Mouse (Mus musculus): ENCODE data around the gene Gm13276. TPM values are rescaled to one million over a fixed set of nuclear protein-coding genes. Genes with fewer than 3 reads are reported as not detected.
A peak's percentile ranks its signal among the peaks of the same experiment; 100 is the strongest.
"Not testable (repeated sequence)": the region's sequence is repeated elsewhere in the genome, so short reads cannot be mapped to it uniquely, and the experiment has no call there.

Gm13276 gene
- total and polyA plus RNA-seq, 2 experiments = not detected

- Histone ChIP-seq H3K9ac (ENCODE audit: low read depth, low read length) (no peak within 1 kb of the TSS), H3K36me3 (ENCODE audit: control insufficient read depth, insufficient read depth, low read length) (no peaks in the 10 kb centered on the region), H3K4me3 (ENCODE audit: insufficient read depth, low read depth, low read length) (no peak within 1 kb of the TSS), H3K27ac (replicated peaks; ENCODE audit: insufficient read depth, low read depth, low read length) (no peak within 1 kb of the TSS), H3K79me2 (ENCODE audit: control insufficient read depth, insufficient read depth, low read length) (no peaks in the 10 kb centered on the region), H3K4me1 (ENCODE audit: control insufficient read depth, insufficient read depth, low read length) (no peaks in the 10 kb centered on the region), H3K27me3 (ENCODE audit: control insufficient read depth, insufficient read depth, low read length) (no peaks in the 10 kb centered on the region)
- WGBS = 48% methylated on average over 3 of the region's 3 CpGs
- no peak for DNase-seq (ENCODE audit: extremely low read depth, low read depth, low spot score)
- TF ChIP-seq POLR2A (IDR thresholded peaks at IDR 0.05; ENCODE audit: extremely low read depth, insufficient read depth, low read length) (no peak), CTCF (IDR thresholded peaks at IDR 0.05; ENCODE audit: low read depth, low read length) (no peak)
These were observed 30.4 kb downstream of the Gm13276 start, which contains the start of gene Ifna7 for GRCm38 (mm10) chr4:88815928-88816327. Ifna7 (plus strand) TSS chr4:88816228.

DNA sequence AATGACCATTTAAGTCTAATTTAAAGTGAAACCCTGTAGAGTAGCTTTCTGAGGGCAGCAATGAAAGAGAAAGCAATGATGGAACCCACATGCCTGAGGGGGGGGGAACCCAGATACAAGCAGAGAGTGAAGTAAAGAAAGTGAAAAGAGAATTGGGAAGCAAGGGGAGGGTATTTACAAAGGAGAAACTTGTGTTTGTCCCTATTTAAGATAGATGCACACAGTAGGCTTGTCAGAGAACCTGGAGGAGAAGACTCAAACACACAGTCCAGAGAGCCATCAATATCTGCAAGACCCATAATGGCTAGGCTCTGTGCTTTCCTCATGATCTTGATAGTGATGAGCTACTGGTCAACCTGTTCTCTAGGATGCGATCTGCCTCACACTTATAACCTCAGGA, 34.1 kb downstream of the Gm13276 start, which contains the start of gene Ifna11:
Ifna11 (plus strand) TSS at position 301 of the 400 bp plus-strand sequence.
- Histone ChIP-seq H3K4me3 (ENCODE audit: insufficient read depth, low read depth, low read length) (no peak within 1 kb of the TSS), H3K9ac (ENCODE audit: low read depth, low read length) (no peak within 1 kb of the TSS), H3K79me2 (ENCODE audit: control insufficient read depth, insufficient read depth, low read length) (no peaks in the 10 kb centered on the region), H3K36me3 (ENCODE audit: control insufficient read depth, insufficient read depth, low read length) (no peaks in the 10 kb centered on the region), H3K27me3 (ENCODE audit: control insufficient read depth, insufficient read depth, low read length) (no peaks in the 10 kb centered on the region), H3K27ac (replicated peaks; ENCODE audit: insufficient read depth, low read depth, low read length) (no peak within 1 kb of the TSS), H3K4me1 (ENCODE audit: control insufficient read depth, insufficient read depth, low read length) (no peaks in the 10 kb centered on the region)
- no peak for TF ChIP-seq POLR2A (IDR thresholded peaks at IDR 0.05; ENCODE audit: extremely low read depth, insufficient read depth, low read length)
- TF ChIP-seq CTCF (IDR thresholded peaks at IDR 0.05; ENCODE audit: low read depth, low read length) = no peak
- no peak for DNase-seq (ENCODE audit: extremely low read depth, low read depth, low spot score)
- 79% methylated on average over 1 of the region's 1 CpGs for WGBS

GRCm38 (mm10) chr4:88822995-88823394, 37.5 kb downstream of the Gm13276 start:
- no peak for DNase-seq (ENCODE audit: extremely low read depth, low read depth, low spot score)
- 25% methylated on average over 4 of the region's 4 CpGs for WGBS
- no peak overlapping the region for H3K4me3 ChIP-seq (ENCODE audit: insufficient read depth, low read depth, low read length)
- H3K27ac ChIP-seq (replicated peaks; ENCODE audit: insufficient read depth, low read depth, low read length) = no peak overlapping the region
- TF ChIP-seq POLR2A (IDR thresholded peaks at IDR 0.05; ENCODE audit: extremely low read depth, insufficient read depth, low read length) (no peak), CTCF (IDR thresholded peaks at IDR 0.05; ENCODE audit: low read depth, low read length) (no peak; the same call in 1 of the 2 replicates)
- H3K4me1 ChIP-seq (ENCODE audit: control insufficient read depth, insufficient read depth, low read length) = no peaks in the 10 kb centered on the region
- H3K79me2 ChIP-seq (ENCODE audit: control insufficient read depth, insufficient read depth, low read length) = no peaks in the 10 kb centered on the region
- H3K27me3 ChIP-seq (ENCODE audit: control insufficient read depth, insufficient read depth, low read length) = no peaks in the 10 kb centered on the region
- H3K9ac ChIP-seq (ENCODE audit: low read depth, low read length) = no peak overlapping the region
- H3K36me3 ChIP-seq (ENCODE audit: control insufficient read depth, insufficient read depth, low read length) = no peaks in the 10 kb centered on the region

GRCm38 (mm10) chr4:88827116-88827515, 41.6 kb downstream of the Gm13276 start, which contains the start of gene Ifna6:
Ifna6 (plus strand) TSS chr4:88827416.
- H3K9ac ChIP-seq (ENCODE audit: low read depth, low read length); H3K27ac ChIP-seq (replicated peaks; ENCODE audit: insufficient read depth, low read depth, low read length); DNase-seq (ENCODE audit: extremely low read depth, low read depth, low spot score); H3K79me2 ChIP-seq (ENCODE audit: control insufficient read depth, insufficient read depth, low read length); H3K27me3 ChIP-seq (ENCODE audit: control insufficient read depth, insufficient read depth, low read length); H3K4me3 ChIP-seq (ENCODE audit: insufficient read depth, low read depth, low read length); H3K36me3 ChIP-seq (ENCODE audit: control insufficient read depth, insufficient read depth, low read length); H3K4me1 ChIP-seq (ENCODE audit: control insufficient read depth, insufficient read depth, low read length): not testable (repeated sequence)

DNA sequence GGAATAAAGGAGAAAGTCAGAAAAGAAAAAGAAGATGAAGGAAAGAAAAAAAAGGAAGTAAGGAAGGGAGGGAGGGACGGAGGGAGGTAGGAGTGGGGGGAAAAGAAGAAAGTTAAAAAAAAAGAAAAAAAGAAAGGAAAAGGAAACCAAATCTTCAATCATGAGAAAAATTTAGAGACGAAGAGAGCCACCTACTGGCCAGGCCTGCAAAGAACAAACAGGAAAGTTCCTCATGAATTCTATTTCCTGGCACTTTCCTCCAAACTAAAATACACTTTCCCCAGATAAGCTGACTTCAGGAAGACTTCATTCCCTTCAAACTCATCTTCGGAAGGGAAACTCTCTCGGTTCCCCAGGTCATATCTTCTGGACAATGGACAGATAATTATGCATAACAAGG, 45.0 kb downstream of the Gm13276 start:
- 0 out of 2 replicates have a peak, but pooled peaks have one; percentile 31 for TF ChIP-seq CTCF (IDR thresholded peaks at IDR 0.05; ENCODE audit: low read depth, low read length)
- no peak for TF ChIP-seq POLR2A (IDR thresholded peaks at IDR 0.05; ENCODE audit: extremely low read depth, insufficient read depth, low read length)
- Histone ChIP-seq H3K4me1 (ENCODE audit: control insufficient read depth, insufficient read depth, low read length) (no peaks in the 10 kb centered on the region), H3K9ac (ENCODE audit: low read depth, low read length) (no peak overlapping the region), H3K4me3 (ENCODE audit: insufficient read depth, low read depth, low read length) (no peak overlapping the region), H3K27me3 (ENCODE audit: control insufficient read depth, insufficient read depth, low read length) (no peaks in the 10 kb centered on the region), H3K36me3 (ENCODE audit: control insufficient read depth, insufficient read depth, low read length) (no peaks in the 10 kb centered on the region), H3K79me2 (ENCODE audit: control insufficient read depth, insufficient read depth, low read length) (no peaks in the 10 kb centered on the region), H3K27ac (replicated peaks; ENCODE audit: insufficient read depth, low read depth, low read length) (no peak overlapping the region)
- WGBS = 31% methylated on average over 4 of the region's 4 CpGs
- DNase-seq (ENCODE audit: extremely low read depth, low read depth, low spot score) = peak; percentile 8

DNA sequence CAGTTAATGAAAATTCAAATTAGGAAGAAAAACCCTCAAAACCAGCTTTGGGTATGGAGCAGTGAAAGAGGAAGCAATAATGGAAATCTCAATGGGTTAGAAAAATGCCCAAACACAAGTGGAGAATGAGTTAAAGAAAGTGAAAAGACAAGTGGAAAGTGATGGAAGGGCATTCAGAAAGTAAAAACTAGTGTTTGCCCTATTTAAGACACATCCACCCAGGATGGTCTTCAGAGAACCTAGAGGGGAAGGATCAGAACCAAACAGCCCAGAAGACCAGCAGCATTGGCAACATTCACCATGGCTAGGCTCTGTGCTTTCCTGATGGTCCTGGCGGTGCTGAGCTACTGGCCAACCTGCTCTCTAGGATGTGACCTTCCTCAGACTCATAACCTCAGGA, 49.7 kb downstream of the Gm13276 start, which contains the start of gene Ifna5:
Ifna5 (plus strand) TSS at position 301 of the 400 bp plus-strand sequence.
- not testable (repeated sequence) for H3K27me3 ChIP-seq (ENCODE audit: control insufficient read depth, insufficient read depth, low read length); H3K27ac ChIP-seq (replicated peaks; ENCODE audit: insufficient read depth, low read depth, low read length); H3K36me3 ChIP-seq (ENCODE audit: control insufficient read depth, insufficient read depth, low read length); H3K79me2 ChIP-seq (ENCODE audit: control insufficient read depth, insufficient read depth, low read length); H3K4me3 ChIP-seq (ENCODE audit: insufficient read depth, low read depth, low read length); H3K9ac ChIP-seq (ENCODE audit: low read depth, low read length); H3K4me1 ChIP-seq (ENCODE audit: control insufficient read depth, insufficient read depth, low read length); DNase-seq (ENCODE audit: extremely low read depth, low read depth, low spot score)
- WGBS = 66% methylated on average over 1 of the region's 1 CpGs

Other genes with a start within 250 kb of the Gm13276 start
Only the 30 nearest of the 31 such genes appear.
- not detected in 2 replicates for gene Ifna14, start 213.9 kb upstream of the Gm13276 start, total RNA-seq (2014; rRNA removed)
- gene Ifna14, start 213.9 kb upstream of the Gm13276 start, polyA plus RNA-seq (2012; rRNA removed) = not detected in 2 replicates
- not detected in 2 replicates for gene Ifna9, start 193.3 kb upstream of the Gm13276 start, total RNA-seq (2014; rRNA removed)
- not detected in 2 replicates for gene Ifna9, start 193.3 kb upstream of the Gm13276 start, polyA plus RNA-seq (2012; rRNA removed)
- not detected in 2 replicates for gene Ifna12, start 182.3 kb upstream of the Gm13276 start, total RNA-seq (2014; rRNA removed)
- not detected in 2 replicates for gene Ifna12, start 182.3 kb upstream of the Gm13276 start, polyA plus RNA-seq (2012; rRNA removed)
- gene C87499, start 151.3 kb upstream of the Gm13276 start, total RNA-seq (2014; rRNA removed) = not detected in 2 replicates
- not detected in 2 replicates for gene C87499, start 151.3 kb upstream of the Gm13276 start, polyA plus RNA-seq (2012; rRNA removed)
- not detected in 2 replicates for gene Ifna13, start 141.2 kb upstream of the Gm13276 start, total RNA-seq (2014; rRNA removed)
- gene Ifna13, start 141.2 kb upstream of the Gm13276 start, polyA plus RNA-seq (2012; rRNA removed) = not detected in 2 replicates
- not detected in 2 replicates for gene Ifna16, start 108.8 kb upstream of the Gm13276 start, total RNA-seq (2014; rRNA removed)
- not detected in 2 replicates for gene Ifna16, start 108.8 kb upstream of the Gm13276 start, polyA plus RNA-seq (2012; rRNA removed)
- gene Ifna2, start 101.8 kb upstream of the Gm13276 start, total RNA-seq (2014; rRNA removed) = not detected in 2 replicates
- gene Ifna2, start 101.8 kb upstream of the Gm13276 start, polyA plus RNA-seq (2012; rRNA removed) = not detected in 2 replicates
- gene Ifnab, start 94.3 kb upstream of the Gm13276 start, total RNA-seq (2014; rRNA removed) = not detected in 2 replicates
- not detected in 2 replicates for gene Ifnab, start 94.3 kb upstream of the Gm13276 start, polyA plus RNA-seq (2012; rRNA removed)
- gene Gm26566, start 63.9 kb upstream of the Gm13276 start, total RNA-seq (2014; rRNA removed) = 0.18 TPM in 1 of 2 replicates, not detected in the other
- gene Gm26566, start 63.9 kb upstream of the Gm13276 start, polyA plus RNA-seq (2012; rRNA removed) = not detected in 2 replicates
- gene Klhl9, start 63.2 kb upstream of the Gm13276 start, total RNA-seq (2014; rRNA removed) = 60.3 and 68.1 TPM in 2 replicates
- 9.8 and 10.2 TPM in 2 replicates for gene Klhl9, start 63.2 kb upstream of the Gm13276 start, polyA plus RNA-seq (2012; rRNA removed)
- not detected in 2 replicates for gene Gm13271, start 30.8 kb upstream of the Gm13276 start, total RNA-seq (2014; rRNA removed)
- gene Gm13271, start 30.8 kb upstream of the Gm13276 start, polyA plus RNA-seq (2012; rRNA removed) = not detected in 2 replicates
- gene Gm13283, start 25.6 kb upstream of the Gm13276 start, total RNA-seq (2014; rRNA removed) = not detected in 2 replicates
- gene Gm13283, start 25.6 kb upstream of the Gm13276 start, polyA plus RNA-seq (2012; rRNA removed) = not detected in 2 replicates
- not detected in 2 replicates for gene Gm13290, start 11.9 kb upstream of the Gm13276 start, total RNA-seq (2014; rRNA removed)
- gene Gm13290, start 11.9 kb upstream of the Gm13276 start, polyA plus RNA-seq (2012; rRNA removed) = not detected in 2 replicates
- not detected in 2 replicates for gene Gm13289, start 8.8 kb upstream of the Gm13276 start, total RNA-seq (2014; rRNA removed)
- not detected in 2 replicates for gene Gm13289, start 8.8 kb upstream of the Gm13276 start, polyA plus RNA-seq (2012; rRNA removed)
- gene Gm13272, start 5.9 kb upstream of the Gm13276 start, total RNA-seq (2014; rRNA removed) = not detected in 2 replicates
- not detected in 2 replicates for gene Gm13272, start 5.9 kb upstream of the Gm13276 start, polyA plus RNA-seq (2012; rRNA removed)
- not detected in 2 replicates for gene Ifnz, start 3.6 kb upstream of the Gm13276 start, total RNA-seq (2014; rRNA removed)
- gene Ifnz, start 3.6 kb upstream of the Gm13276 start, polyA plus RNA-seq (2012; rRNA removed) = not detected in 2 replicates
- not detected in 2 replicates for gene Gm13277, start 2.9 kb downstream of the Gm13276 start, total RNA-seq (2014; rRNA removed)
- not detected in 2 replicates for gene Gm13277, start 2.9 kb downstream of the Gm13276 start, polyA plus RNA-seq (2012; rRNA removed)
- gene Gm13278, start 5.8 kb downstream of the Gm13276 start, total RNA-seq (2014; rRNA removed) = not detected in 2 replicates
- gene Gm13278, start 5.8 kb downstream of the Gm13276 start, polyA plus RNA-seq (2012; rRNA removed) = not detected in 2 replicates
- not detected in 2 replicates for gene Gm13275, start 8.8 kb downstream of the Gm13276 start, total RNA-seq (2014; rRNA removed)
- not detected in 2 replicates for gene Gm13275, start 8.8 kb downstream of the Gm13276 start, polyA plus RNA-seq (2012; rRNA removed)
- gene Gm13279, start 11.7 kb downstream of the Gm13276 start, total RNA-seq (2014; rRNA removed) = not detected in 2 replicates
- gene Gm13279, start 11.7 kb downstream of the Gm13276 start, polyA plus RNA-seq (2012; rRNA removed) = not detected in 2 replicates
- gene Gm13285, start 14.0 kb downstream of the Gm13276 start, total RNA-seq (2014; rRNA removed) = not detected in 2 replicates
- not detected in 2 replicates for gene Gm13285, start 14.0 kb downstream of the Gm13276 start, polyA plus RNA-seq (2012; rRNA removed)
- gene Gm13287, start 17.5 kb downstream of the Gm13276 start, total RNA-seq (2014; rRNA removed) = not detected in 2 replicates
- not detected in 2 replicates for gene Gm13287, start 17.5 kb downstream of the Gm13276 start, polyA plus RNA-seq (2012; rRNA removed)
- gene Gm13288, start 19.8 kb downstream of the Gm13276 start, total RNA-seq (2014; rRNA removed) = not detected in 2 replicates
- not detected in 2 replicates for gene Gm13288, start 19.8 kb downstream of the Gm13276 start, polyA plus RNA-seq (2012; rRNA removed)
- not detected in 2 replicates for gene Ifna7, start 30.5 kb downstream of the Gm13276 start, total RNA-seq (2014; rRNA removed)
- not detected in 2 replicates for gene Ifna7, start 30.5 kb downstream of the Gm13276 start, polyA plus RNA-seq (2012; rRNA removed)
- not detected in 2 replicates for gene Ifna11, start 34.2 kb downstream of the Gm13276 start, total RNA-seq (2014; rRNA removed)
- not detected in 2 replicates for gene Ifna11, start 34.2 kb downstream of the Gm13276 start, polyA plus RNA-seq (2012; rRNA removed)
- gene Ifna6, start 41.7 kb downstream of the Gm13276 start, total RNA-seq (2014; rRNA removed) = not detected in 2 replicates
- gene Ifna6, start 41.7 kb downstream of the Gm13276 start, polyA plus RNA-seq (2012; rRNA removed) = not detected in 2 replicates
- gene Ifna5, start 49.8 kb downstream of the Gm13276 start, total RNA-seq (2014; rRNA removed) = not detected in 2 replicates
- not detected in 2 replicates for gene Ifna5, start 49.8 kb downstream of the Gm13276 start, polyA plus RNA-seq (2012; rRNA removed)
- not detected in 2 replicates for gene Ifna4, start 56.2 kb downstream of the Gm13276 start, total RNA-seq (2014; rRNA removed)
- not detected in 2 replicates for gene Ifna4, start 56.2 kb downstream of the Gm13276 start, polyA plus RNA-seq (2012; rRNA removed)
- not detected in 2 replicates for gene Ifna1, start 64.4 kb downstream of the Gm13276 start, total RNA-seq (2014; rRNA removed)
- gene Ifna1, start 64.4 kb downstream of the Gm13276 start, polyA plus RNA-seq (2012; rRNA removed) = not detected in 2 replicates
- not detected in 2 replicates for gene Ifne, start 94.5 kb downstream of the Gm13276 start, total RNA-seq (2014; rRNA removed)
- gene Ifne, start 94.5 kb downstream of the Gm13276 start, polyA plus RNA-seq (2012; rRNA removed) = not detected in 2 replicates